Mouse (Mus musculus) yolk sac, embryonic 10.5 days (tissue): ENCODE data around the gene Cd24a.

Source experiments
- DNase-seq: peaks from one replicate; pipeline ENCODE4 v3.0.0-alpha.2; 2017; ENCODE audit warnings: low spot score

The Cd24a gene

GRCm38 (mm10) chr10:43629216-43629615 is 51.1 kb downstream of the Cd24a start:
- DNase-seq = no peak

- no peak for DNase-seq
Measured at GRCm38 (mm10) chr10:43629857-43630256, 51.8 kb downstream of the Cd24a start.

GRCm38 (mm10) chr10:43630634-43631033 is 52.5 kb downstream of the Cd24a start:
- no peak for DNase-seq

- DNase-seq = no peak
Measured at GRCm38 (mm10) chr10:43631049-43631448, 53.0 kb downstream of the Cd24a start.

- no peak for DNase-seq
Measured at GRCm38 (mm10) chr10:43631639-43632354, 53.7 kb downstream of the Cd24a start.

- no peak for DNase-seq
Measured at GRCm38 (mm10) chr10:43633117-43633516, 55.0 kb downstream of the Cd24a start.
